Mouse (Mus musculus) cortical plate, adult 2 months (tissue): ENCODE data around the gene Cntf.

Experiments used
- CTCF ChIP-seq: fragments of 200-500 bp; IDR thresholded peaks from 2 replicates; pipeline ENCODE4 v1.5.1; 2011; ENCODE audit warnings: mild to moderate bottlenecking, control low read depth, low read length; ENCODE audit not compliant: insufficient read depth; ENCODE audit errors: extremely low read depth
- POLR2A ChIP-seq: fragments of 200-500 bp; IDR thresholded peaks from 2 replicates; pipeline ENCODE4 v1.6.1; 2011; ENCODE audit warnings: mild to moderate bottlenecking, low read length, control low read depth; ENCODE audit not compliant: insufficient read depth; ENCODE audit errors: extremely low read depth

- TF ChIP-seq POLR2A (no peak), CTCF (no peak)
Measured at GRCm38 (mm10) chr19:12756286-12756685, 9.1 kb downstream of the Cntf start.
